Mouse (Mus musculus) adrenal gland, adult 18-20 months (tissue): ENCODE data around the gene Btbd16. TPM values are rescaled to one million over a fixed set of nuclear protein-coding genes. Genes with fewer than 3 reads are reported as not detected.
A peak's percentile ranks its signal among the peaks of the same experiment; 100 is the strongest.

Experiments
- DNase-seq, 2 experiments: peaks; one replicate each; pipeline ENCODE4 v3.0.0; 2021 to 2022; ENCODE audit warnings: low spot score in 2 of 2
- long read RNA-seq, 2 experiments: library from polyadenylated mRNA; stranded (forward); transcript quantifications; one replicate each; pipeline ENCODE4 v2.0.0; 2021
- total RNA-seq, 2 experiments: library from RNA; stranded (reverse); gene quantifications; 1 replicate in 1 of 2; 2 replicates in 1 of 2; pipeline ENCODE4 v1.2.3; 2021

The Btbd16 gene
- not detected for total RNA-seq
- long read RNA-seq, experiment 1 = 0 reads
- long read RNA-seq, experiment 2 = 0 reads

- no peak for DNase-seq
These were observed at the start of gene Btbd16 for GRCm38 (mm10) chr7:130773914-130774630. TSS of gene Btbd16 (plus strand) at chr7:130774069.

DNA sequence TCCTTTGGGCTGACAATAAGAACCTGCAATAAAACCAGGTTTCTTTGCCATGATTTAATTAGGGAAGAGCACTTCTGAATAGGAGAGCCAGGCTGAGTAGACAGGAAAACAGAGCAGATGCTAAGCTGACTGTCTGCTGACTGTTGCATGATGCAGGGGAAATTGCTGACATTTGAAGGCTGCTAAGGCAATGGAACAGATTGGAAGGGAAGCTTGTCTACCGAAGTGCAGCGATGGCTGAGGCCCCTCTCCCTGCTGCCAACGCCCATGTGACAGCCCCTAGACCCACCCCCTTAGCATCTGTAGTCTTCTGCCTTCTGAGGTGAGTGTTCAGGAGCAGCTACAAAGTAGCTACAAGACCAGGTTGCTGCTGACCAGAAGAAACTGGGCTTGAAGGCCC, 47.7 kb upstream of the Btbd16 start:
- no peak for DNase-seq

GRCm38 (mm10) chr7:130726724-130727422, 47.0 kb upstream of the Btbd16 start:
- DNase-seq = no peak

DNA sequence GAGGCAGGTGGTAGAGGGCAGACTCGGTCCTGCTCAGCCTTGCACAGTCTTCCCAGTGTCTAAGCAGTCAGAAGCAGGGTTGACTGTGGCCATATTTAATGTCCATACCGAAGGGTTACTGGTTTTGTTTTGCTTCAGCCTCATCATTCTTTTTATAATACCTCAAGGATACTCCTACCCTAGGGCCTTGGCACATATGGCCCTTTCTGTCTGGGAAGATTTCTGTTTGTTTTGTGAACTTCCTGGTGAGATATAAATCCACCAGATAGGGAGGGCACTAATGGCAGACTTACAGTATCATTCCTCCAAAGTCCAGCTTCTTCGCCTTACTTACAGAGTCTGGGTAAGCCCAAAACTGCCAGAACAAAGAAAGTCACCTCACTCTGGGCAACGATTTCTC, 46.3 kb upstream of the Btbd16 start:
- no peak for DNase-seq

- DNase-seq = no peak
These were observed 42.1 kb upstream of the Btbd16 start for GRCm38 (mm10) chr7:130731792-130732191.

DNA sequence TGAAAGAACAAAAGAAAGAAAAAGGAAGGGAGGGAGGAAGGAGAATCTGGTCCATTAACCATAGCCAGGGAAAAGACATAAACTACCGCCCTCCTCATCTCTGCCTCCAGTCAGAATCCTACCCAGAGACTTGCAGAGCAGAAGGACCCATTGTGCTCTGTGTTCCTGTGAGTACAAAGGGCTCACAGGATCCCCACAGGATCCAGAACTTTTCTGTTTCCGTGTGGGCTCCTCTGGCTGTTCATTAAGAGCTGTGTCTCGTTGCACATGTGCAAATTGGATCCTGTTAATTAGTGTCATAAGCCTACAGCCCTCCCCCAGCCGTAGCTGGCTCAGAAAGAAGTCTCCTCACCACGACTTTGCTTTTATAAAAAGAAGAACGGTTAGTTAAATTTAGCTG, 41.0 kb upstream of the Btbd16 start:
- no peak for DNase-seq

DNA sequence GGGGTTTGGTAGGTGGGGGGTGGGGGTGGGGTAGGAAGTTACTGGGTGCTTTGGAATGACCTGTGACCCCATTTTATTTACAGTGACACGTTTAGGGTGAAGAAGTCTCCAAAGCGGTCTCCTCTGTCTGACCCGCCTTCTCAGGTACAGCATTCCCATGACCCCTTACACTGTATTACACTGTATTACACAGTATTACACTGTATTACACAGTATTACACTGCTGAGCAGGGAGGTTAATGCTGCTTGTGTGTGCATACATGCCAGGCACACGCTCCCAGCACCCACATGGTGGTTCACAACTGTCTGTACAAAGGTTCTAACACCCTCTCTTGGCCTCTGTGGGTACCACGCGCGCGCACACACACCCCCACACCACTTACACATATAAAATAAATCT, 40.4 kb upstream of the Btbd16 start:
- DNase-seq = no peak

DNA sequence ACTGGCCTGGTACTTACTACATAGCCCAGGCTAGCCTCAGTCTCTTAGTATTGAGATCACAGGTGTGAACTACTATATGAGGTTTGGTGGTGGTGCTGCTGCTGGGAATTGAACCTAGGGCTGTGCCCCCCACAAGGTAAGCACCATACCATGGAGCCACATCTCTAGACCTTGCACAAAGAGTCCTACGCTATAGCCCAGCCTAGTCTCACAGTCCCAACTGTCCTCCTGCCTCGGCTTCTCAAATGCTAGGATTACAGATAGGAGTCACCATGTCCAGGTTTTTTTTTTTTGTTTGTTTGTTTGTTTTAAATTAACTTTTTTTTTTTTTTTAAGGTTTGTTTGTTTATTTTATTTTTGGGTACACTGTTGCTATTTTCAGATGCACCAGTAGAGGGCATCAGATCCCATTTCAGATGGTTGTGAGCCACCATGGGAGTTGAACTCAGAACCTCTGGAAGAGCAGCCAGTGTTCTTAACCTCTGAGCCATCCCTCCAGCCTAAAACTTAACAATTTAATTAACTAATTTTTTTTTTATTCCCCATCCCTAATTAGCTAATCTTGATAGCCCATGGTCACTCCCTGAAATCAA, 39.6 kb upstream of the Btbd16 start:
- DNase-seq = no peak

- DNase-seq = no peak
These were observed 32.8 kb upstream of the Btbd16 start for GRCm38 (mm10) chr7:130741099-130741498.

DNA sequence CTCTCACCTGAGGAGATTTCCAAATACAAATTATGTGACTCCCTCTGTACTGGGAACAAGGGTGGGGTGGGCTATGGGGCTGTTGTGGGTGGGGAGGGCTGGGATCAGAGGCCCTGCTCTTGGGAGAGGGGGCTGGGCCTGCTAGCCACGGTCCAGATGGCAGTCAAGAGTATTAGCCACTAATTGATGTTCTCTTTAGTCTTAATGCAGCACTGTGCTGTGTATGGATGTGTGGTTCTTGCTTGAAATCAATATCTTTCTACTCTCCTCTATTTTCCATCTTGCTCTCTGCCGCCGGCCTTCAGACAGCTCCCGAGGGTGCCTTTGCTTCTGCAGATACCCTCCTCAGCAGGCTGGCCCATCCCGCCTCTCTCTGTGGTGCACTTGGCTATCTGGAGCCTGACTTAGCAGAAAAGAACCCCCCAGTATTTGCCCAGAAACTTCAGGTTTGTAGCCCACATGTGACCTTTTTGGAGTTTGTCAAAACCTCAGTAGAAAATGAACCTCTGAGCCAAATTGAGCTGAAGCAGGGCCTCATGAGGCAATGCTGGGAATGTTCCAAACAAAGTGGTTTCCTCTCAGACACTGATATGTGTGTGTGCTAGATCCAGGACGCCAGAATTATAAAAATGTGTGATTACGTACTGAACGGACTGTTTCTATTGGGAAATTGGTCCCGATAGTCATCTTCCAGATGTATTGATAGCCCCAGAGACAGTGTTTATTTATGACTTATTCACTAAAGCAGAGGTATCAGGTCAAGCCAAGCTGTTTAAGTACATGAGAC, 30.4 kb upstream of the Btbd16 start:
- no peak for DNase-seq

- DNase-seq = no peak
These were observed 24.7 kb upstream of the Btbd16 start for GRCm38 (mm10) chr7:130749165-130749564.

GRCm38 (mm10) chr7:130750752-130751490, 22.9 kb upstream of the Btbd16 start:
- DNase-seq = no peak

GRCm38 (mm10) chr7:130751678-130752077, 22.2 kb upstream of the Btbd16 start:
- no peak for DNase-seq

DNA sequence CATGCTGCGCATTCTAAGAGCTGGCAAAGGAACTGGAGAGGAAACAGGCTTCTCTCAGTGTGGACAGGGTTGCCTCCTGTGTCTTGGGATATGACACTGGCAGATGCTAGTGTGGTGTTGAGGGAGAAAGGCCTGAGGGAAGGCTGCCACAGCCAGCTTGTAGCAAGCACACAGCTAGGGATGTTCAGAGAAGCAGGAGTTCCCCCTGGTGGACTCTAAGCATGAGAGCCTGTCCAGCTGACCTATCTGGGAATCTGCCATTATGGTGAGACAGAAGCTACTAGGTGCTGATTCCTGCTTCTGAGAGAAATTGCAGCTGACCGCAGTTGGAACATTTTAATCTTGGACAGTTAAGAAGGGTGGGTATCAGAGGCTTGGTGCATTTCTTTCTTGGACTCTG, 19.1 kb upstream of the Btbd16 start:
- DNase-seq = no peak

- DNase-seq = no peak
These were observed 17.5 kb upstream of the Btbd16 start for GRCm38 (mm10) chr7:130756343-130756835.

DNA sequence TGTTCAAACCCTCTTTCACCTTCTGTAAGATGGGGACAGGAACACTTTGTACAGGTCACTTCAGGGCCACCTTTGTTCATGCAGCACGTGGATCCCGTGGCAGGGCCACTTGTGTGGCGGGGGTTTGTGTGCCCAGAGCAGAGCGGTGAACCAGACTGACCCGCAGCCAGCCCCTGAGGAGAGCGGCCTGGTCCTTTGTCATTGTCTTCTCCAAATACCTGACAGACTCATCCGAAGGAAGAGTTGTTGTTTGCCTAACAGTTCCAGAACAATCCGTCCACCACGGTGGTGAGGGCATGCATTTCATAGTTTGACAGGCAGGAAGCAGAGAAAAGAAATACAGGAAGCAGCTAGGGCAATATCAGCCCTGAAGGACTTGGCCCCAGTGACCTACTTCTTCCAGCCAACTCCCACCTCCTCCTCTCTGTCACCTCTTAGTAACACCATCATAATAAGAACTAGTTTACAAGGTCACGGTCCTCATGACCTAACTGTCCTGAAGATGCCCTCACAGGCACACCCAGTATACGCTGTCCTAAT, 16.5 kb upstream of the Btbd16 start:
- DNase-seq = no peak

GRCm38 (mm10) chr7:130762071-130762897, 11.6 kb upstream of the Btbd16 start:
- DNase-seq = peak; percentile 57 to 64

DNA sequence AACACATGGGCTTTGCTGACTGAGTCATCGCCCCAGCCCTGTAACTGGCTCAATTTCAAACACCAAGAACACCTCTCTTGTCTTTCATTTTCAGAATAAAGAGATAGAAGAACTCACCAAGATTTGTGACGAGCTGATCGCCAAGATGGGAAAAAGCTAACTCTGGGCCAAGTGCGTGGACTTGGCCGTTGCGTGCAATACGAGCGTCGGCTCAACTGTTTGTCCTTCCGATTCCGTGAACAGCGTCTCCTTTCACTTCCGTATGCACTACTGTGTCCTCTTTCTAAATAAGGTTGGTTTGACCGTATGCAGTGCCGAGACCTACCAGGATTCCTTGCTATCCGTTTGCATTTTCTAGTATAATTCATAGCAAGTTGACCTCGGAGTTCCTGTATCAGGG, 9.7 kb upstream of the Btbd16 start:
- peak in 1 of 2 experiments; percentile 29 for DNase-seq

DNA sequence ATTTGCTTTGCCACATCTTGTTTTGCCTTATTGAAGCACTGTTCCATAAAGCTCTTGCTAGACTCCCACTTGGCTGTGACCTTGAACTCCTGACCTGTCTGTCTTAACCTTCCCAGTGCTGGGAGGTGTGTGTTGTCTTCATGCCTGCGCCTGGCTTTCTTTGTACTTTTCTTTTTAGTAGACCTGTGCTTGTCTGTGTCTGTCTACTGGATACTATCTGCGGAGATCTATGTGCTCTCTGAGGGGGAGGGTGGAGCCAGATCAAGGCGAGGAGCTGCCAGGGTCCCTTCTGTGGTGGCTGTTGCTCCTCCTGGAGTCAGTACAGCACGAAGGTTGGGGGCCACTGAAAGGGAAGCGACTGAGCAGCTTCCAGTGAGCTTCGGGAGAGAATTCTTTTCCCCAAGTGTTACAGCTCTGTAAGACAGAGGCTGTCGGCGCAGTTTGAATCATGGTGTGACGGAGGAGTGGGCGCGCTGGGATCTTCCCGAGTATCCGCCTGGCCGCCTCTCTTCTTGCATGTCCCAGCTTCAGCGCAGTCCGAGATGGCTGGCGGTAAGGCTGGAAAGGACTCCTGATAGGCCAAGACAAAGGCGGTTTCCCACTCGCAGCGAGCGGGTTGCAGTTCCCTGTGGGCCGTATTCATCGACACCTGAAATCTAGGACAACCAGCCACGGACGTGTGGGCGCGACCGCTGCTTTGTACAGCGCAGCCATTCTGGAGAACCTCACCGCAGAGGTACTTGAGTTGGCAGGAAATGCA, 7.3 kb upstream of the Btbd16 start:
- no peak for DNase-seq
